Mouse (Mus musculus): Measurements from ENCODE around the gene Igsf3.

DNA sequence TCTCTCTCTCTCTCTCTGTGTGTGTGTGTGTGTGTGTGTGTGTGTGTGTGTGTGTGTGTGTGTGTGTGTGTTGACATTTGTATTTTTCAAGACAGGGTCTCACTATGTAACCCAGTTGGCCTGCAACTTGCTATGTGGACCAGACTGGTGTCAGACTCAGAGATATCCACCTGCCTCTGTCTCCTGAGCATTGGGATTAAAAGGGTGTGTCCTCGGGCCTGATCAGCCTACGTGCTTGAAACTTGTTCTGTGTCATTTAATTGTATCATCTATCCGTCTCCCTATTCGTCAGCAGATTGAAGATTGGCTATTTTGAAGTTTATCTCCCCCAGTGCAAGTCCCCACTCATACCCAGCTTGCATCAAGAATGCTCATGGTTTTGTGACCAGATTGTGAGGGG lies 14.5 kb upstream of the Igsf3 start:
- no peak for TF ChIP-seq CTCF (IDR thresholded peaks at IDR 0.05; ENCODE audit: insufficient read depth, low read depth, low read length)
- TF ChIP-seq POLR2A (IDR thresholded peaks at IDR 0.05; ENCODE audit: insufficient read depth, low read depth, low read length): no peak

Measured in olfactory bulb, adult 2 months (tissue).